Mouse (Mus musculus): ENCODE data around the gene Dip2a.

DNA sequence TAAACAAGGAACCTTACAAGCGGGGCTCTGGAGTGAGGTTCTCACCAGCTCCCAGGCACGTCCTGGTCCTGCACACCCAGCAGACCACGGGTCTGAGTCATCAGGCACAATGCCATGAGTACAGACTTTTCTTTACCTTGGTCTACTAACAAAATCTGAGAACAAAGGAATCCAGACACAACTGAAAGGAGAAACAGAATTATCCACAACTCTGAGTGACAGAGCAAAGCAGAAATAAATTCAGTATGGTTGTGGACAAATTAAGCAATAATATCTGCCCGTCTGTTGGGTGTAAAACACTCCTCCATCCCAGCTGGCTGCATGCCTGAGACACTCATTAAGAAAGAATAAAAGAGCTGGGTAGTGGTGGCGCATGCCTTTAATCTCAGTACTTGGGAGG lies 13.4 kb upstream of the Dip2a start:
- TF ChIP-seq CTCF (IDR thresholded peaks at IDR 0.05) (no peak), EP300 (IDR thresholded peaks at IDR 0.05) (no peak)

All from lung, postnatal 0 days (tissue).